Mouse (Mus musculus): ENCODE results near the gene Matn4.

Matn4 gene

GRCm38 (mm10) chr2:164435216-164436090 is 30.5 kb upstream of the Matn4 start:
- peak; percentile 68 for DNase-seq

- DNase-seq: no peak
Observed at GRCm38 (mm10) chr2:164434681-164435080, 29.7 kb upstream of the Matn4 start.

GRCm38 (mm10) chr2:164433278-164433895 is 28.4 kb upstream of the Matn4 start:
- DNase-seq: no peak

GRCm38 (mm10) chr2:164432541-164433191 is 27.7 kb upstream of the Matn4 start:
- DNase-seq: peak; percentile 53

GRCm38 (mm10) chr2:164431676-164432465 is 26.9 kb upstream of the Matn4 start:
- peak; percentile 75 for DNase-seq

GRCm38 (mm10) chr2:164430697-164431096 is 25.7 kb upstream of the Matn4 start:
- DNase-seq: peak; percentile 52

GRCm38 (mm10) chr2:164429881-164430615 is 25.1 kb upstream of the Matn4 start:
- no peak for DNase-seq

- no peak for DNase-seq
Observed at GRCm38 (mm10) chr2:164428451-164428850, 23.5 kb upstream of the Matn4 start.

- no peak for DNase-seq
Observed at GRCm38 (mm10) chr2:164426952-164427351, 22.0 kb upstream of the Matn4 start.

- no peak for DNase-seq
Observed at GRCm38 (mm10) chr2:164426121-164426520, 21.2 kb upstream of the Matn4 start.

GRCm38 (mm10) chr2:164425401-164425800 is 20.4 kb upstream of the Matn4 start:
- DNase-seq: no peak

GRCm38 (mm10) chr2:164424406-164424805 is 19.4 kb upstream of the Matn4 start:
- no peak for DNase-seq

GRCm38 (mm10) chr2:164423464-164423863 is 18.5 kb upstream of the Matn4 start:
- DNase-seq: no peak

- no peak for DNase-seq
Observed at GRCm38 (mm10) chr2:164422675-164423393, 17.9 kb upstream of the Matn4 start.

- DNase-seq: no peak
Observed at GRCm38 (mm10) chr2:164421979-164422378, 17.0 kb upstream of the Matn4 start.

GRCm38 (mm10) chr2:164421306-164421705 is 16.3 kb upstream of the Matn4 start:
- DNase-seq: no peak

- DNase-seq: no peak
Observed at GRCm38 (mm10) chr2:164419489-164419888, 14.5 kb upstream of the Matn4 start.

GRCm38 (mm10) chr2:164418308-164418875 is 13.4 kb upstream of the Matn4 start:
- no peak for DNase-seq

GRCm38 (mm10) chr2:164417198-164417597 is 12.2 kb upstream of the Matn4 start:
- DNase-seq: peak; percentile 45

GRCm38 (mm10) chr2:164414581-164414980 is 9.6 kb upstream of the Matn4 start:
- DNase-seq: no peak

GRCm38 (mm10) chr2:164414167-164414566 is 9.2 kb upstream of the Matn4 start:
- DNase-seq: no peak

All from lung, postnatal 36 days (tissue).